Mouse (Mus musculus): ENCODE measurements around the gene Akirin2.
A peak's percentile ranks its signal among the peaks of the same experiment; 100 is the strongest.
"Not testable (repeated sequence)": the region's sequence is repeated elsewhere in the genome, so short reads cannot be mapped to it uniquely, and the experiment has no call there.

Gene Akirin2

DNA sequence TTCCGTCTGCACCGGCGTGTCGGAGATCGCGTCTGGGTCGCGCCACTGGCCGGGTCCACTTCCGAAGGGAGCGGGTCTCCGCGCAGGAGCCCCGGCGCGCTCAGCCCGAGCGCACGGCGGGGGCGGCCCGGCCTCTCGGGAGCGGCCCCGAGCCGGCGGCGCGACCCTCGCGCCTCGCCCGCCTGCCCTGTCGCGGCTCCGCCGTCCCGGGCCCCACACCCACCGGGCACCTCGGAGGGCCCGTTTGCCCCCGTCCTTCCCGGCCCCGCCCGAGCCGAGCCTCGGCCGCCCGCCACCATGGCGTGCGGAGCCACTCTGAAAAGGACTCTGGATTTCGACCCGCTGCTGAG lies at the start of gene Akirin2:
TSS of gene Akirin2 (plus strand) at position 190 of the 350 bp plus-strand sequence.
- DNase-seq (ENCODE audit: low spot score in 2 of 2): no peak

DNA sequence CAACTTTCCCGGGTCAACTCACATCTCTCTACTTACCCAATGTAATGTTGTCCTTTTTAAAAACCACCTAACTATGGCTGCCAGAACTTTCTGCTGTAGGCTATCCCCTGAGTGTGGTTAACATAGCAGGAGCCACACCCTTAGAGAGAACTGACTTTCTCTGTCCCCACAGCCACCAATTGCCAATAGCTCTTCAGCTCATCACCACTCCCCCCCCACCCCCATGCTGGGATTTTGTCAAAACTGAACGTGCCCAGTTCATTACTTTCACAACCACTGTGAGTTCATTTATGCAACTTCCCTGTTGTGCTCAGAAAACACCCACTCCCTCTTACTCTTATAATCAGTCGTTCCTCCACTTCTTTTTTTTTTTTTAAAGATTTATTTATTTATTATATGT lies 40.4 kb upstream of the Akirin2 start:
- no peak for DNase-seq (ENCODE audit: low spot score in 2 of 2)

DNA sequence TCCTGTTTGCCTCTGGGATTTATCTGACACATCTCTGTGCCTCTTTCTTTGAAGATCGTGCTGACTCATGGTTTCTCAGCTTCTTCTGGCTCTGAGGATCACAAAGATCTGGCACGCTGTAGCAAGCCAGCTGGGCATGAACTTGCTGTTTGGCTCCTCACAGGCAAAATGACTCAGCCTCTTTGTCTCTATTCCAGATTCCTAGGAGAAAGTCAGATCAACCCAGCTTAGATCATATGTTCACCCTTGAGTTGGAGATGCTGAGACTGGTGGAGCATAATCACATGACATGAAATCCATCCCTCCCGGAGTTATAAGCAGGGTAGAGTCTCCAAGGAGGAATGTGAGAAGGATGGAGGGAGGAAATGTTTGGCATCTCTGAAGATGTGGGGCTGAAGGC lies 27.9 kb upstream of the Akirin2 start:
- DNase-seq (ENCODE audit: low spot score in 2 of 2): no peak

DNA sequence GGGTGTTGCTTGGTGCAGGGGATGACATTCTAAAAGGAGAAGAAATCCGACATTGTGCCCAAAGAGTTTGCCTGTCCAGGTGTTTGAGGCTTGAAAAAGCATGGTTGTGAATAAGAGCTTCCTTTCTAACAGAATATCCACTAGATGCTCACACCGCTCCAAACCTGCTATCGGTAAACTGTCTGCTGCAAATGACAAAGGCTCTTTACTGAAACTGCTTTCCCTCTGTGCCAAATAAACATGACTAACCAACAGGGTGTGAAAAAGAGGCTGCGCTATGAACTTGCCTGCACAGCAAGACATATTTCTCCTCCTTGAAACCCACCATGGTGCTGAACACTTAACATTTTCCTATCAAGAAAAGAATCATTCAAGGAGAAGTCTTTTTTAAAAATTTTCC lies 27.2 kb upstream of the Akirin2 start:
- DNase-seq (ENCODE audit: low spot score in 2 of 2): no peak

DNA sequence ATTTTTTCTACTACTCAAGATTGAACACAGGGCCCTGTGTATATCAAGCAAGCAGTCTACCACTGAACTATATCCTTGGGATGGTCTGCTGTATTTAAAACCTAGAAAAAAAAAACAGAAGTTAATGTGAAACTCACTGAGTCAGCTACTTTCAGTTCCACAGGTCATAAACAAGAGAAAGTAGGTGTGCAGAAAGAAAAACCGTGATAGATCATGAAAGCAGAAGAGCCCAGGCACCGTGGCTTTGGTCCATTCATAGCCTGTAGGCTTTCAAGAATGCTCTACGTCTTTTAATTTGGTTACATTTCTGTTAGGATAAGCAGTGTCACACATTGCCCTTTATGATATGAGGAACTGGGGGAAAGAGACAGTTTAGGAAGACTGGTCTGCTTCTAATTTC lies 24.0 kb upstream of the Akirin2 start:
- no peak for DNase-seq (ENCODE audit: low spot score in 2 of 2)

DNA sequence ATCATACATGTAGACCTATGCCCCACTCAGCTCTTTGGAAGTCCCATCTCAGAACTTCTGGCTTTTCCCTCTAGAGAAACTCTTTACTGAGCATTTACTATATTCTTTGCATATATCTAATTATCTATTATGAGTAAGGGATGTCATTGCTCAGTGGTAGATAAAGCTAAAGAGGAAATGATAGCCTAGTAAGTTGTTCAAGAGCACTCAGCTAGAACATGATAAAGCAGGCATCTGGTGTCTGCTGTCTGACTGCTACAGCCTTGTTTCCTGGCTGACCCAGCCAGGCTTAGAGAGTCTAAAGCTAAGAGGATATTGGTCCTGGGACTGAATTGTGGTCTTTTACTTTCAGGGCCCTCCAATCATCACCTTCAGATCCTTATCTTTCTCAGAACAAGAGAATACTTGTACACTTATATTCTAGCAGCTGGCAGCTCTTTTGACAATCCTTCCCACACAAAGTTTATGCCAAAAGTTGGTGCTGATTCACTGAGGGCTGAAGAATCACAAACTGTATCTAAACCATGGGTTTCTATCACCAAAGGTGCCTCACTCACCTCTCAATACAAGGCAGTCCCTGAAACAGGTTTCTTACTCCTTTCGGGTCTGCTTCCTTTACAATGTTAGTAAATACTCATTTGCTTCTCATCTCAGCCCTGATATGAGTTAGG lies 22.2 kb upstream of the Akirin2 start:
- DNase-seq (ENCODE audit: low spot score in 2 of 2): no peak

DNA sequence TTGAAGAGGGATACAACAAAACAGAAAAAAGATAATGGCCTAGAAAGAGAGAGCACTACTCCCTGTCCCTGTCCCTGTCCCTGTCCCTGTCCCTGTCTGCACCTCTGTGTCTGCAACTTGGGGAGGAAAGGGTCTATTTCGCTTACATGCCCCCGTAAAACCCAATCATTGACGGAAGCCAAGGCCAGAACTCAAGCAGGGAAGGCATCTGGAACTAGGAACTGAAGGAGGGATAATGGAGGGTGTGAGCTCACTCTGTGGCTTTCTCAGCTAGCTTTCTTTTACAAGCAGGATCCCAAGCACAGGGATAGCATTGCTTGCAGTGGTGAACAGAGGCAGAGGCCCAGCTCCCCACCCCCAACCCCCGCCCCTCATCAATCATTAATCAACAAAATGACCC lies 21.4 kb upstream of the Akirin2 start:
- no peak for DNase-seq (ENCODE audit: low spot score in 2 of 2)

DNA sequence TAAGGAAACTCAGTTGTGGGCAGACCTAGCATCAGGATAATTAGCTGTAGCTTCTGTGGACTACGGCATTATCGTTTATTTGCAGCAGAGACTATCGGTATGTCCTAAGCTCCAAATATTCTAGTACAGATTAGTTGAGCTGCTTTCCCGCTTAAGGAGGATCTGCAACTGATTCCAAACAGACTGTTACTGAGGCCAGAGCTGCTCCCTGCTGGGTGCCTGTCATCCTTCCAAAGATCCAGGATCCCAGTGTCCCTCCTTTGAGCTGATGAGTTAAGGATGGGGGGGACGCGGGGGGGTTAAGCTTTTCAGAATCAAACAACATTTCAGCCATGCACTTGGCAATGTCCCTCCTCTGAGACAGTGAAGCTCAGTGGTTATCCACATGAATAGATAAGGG lies 20.8 kb upstream of the Akirin2 start:
- no peak for DNase-seq (ENCODE audit: low spot score in 2 of 2)

DNA sequence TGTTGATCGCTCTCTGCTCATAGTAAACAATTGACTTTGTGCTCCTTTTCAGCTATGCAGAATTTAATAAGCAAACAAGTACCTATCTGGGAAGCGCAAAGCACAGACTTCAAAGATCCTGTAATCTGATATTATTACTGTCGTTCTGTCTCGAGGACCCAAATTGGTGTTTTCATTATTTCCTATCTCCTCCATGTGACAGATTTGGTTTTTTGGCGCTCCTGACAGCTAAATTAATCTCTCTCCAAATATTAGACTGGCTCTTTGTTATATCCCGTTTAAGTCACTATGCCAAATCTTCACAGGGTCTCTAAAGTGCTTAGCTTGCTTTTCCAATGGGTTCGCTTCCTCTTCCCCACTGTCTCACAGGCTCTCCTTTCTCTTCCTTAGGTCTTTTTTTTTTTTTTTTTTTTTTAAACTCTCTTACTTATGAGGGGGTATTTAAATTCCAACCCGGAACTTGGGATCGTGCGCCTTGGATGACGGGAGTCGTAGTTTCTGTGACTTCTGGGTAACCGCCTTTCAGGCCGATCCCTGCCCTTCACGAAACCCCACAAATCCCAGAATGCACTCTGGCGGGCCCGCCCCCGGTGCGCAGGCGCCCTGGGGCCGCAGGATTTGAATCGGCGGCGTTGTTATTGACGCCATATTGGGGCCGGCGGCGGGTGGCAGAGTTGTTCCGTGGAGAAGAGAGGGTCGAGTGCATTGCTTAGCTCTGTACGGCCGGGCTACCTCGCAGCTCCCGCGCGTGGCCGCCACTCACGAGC lies 573 bp upstream of the Akirin2 start:
- peak; percentile 92 to 93 for DNase-seq (ENCODE audit: low spot score in 2 of 2)

DNA sequence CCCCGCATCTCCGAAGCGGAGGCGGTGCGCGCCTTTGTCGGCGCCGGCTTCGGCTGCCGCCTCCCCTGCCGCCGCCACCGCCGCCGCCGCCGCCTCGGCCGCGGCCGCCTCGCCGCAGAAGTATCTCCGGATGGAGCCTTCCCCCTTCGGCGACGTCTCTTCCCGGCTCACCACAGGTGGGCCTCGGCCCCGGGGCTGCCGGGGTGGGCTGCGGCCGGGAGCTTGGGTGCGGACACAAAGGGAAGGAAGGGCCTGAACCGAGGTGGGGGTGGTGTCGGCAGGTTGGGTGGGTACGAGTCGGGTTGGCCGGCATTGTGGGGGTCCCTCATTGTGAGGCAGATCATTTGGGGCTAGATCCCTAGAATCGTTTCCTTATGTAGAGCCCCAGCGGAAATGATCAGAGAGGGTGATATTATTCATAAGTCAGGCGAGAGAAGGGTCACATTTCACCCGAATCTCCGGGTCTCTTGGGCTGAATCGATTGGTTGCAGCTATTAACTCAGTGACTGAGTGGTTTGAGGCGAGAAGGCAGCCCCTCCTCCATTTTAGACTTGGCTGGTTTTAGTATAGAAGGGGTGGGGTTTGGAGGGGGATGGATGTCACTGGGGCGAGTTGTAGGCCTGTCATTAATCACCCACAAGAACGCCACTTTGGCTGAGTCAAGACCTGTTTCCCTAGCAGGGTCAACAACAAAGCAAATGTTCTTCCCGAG lies 517 bp downstream of the Akirin2 start:
- DNase-seq (ENCODE audit: low spot score in 2 of 2): peak; percentile 65 to 71

DNA sequence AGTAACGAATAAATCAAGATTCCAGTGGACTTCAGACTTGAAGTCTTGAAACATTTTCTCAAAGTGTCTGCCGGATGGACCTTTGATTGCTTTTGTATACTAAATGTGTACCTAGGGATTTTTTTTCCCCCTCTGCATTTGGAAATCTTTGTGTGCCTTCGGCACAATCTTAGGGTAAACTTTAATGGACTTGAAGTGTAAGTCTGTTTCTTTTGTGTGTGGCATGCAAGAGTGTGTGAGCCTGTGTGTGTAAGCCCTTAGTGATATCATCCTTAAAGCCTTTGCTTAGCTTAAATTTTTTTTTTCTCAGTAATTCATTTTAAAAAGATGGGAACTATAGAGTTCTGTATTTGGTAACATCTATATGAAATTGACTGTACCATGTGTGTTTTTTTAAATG lies 1.2 kb downstream of the Akirin2 start:
- no peak for DNase-seq (ENCODE audit: low spot score in 2 of 2)

DNA sequence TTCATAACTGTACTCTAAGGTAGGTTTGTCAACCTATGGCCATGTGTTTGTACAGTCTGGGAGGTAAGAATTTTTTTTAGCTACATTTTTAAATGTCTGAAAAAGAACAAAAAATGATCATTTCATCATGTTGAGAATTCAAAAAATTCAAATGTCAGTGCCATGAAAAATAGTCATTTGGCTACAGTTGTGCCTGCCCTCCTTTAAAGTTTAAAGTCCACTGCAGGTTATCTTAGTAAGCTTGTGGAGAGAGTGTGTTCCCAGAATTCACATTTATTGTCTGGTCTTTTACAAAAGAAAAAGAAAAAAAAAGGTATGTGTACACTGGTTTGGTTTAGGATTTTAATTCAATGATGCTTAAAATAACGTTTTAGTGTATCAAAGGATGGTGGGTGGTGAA lies 3.9 kb downstream of the Akirin2 start:
- DNase-seq (ENCODE audit: low spot score in 2 of 2): no peak

DNA sequence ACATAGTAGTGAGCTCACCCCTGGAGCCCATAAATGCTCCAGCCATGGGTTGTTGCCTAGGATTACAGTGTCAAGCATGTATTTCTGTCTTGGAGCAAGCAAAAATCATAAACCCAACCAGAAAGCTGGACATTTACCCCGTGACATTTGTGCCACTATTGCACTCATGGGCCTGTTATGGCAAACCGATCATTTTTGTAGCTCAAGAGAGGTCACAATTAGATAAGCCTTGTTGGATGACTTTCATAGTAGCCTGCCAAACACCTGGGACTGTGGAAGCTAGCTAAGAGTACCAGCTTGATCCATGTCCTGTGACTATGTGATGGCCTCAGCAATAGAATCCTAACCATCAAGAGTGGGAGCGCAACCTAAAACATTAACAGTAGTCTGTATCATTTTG lies 4.9 kb downstream of the Akirin2 start:
- DNase-seq (ENCODE audit: low spot score in 2 of 2): no peak

DNA sequence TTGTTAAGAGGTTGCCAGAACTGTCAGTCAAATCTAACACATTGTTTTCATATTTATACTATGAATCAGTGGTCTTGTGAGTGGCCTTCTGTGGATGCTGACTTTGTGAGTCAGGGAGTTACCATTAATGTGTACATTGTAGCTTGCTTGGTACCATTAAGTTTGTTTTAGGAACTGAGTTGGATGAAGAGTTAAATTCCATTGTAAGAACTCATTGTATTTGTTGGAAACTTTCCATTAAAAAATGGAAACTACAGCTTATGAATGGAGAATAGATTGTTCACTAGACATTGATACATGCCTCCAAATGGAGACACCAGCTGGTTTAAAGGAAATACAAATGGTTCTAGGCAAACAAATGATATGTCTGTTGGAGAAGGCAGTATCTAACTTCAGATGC lies 5.4 kb downstream of the Akirin2 start:
- DNase-seq (ENCODE audit: low spot score in 2 of 2): no peak

DNA sequence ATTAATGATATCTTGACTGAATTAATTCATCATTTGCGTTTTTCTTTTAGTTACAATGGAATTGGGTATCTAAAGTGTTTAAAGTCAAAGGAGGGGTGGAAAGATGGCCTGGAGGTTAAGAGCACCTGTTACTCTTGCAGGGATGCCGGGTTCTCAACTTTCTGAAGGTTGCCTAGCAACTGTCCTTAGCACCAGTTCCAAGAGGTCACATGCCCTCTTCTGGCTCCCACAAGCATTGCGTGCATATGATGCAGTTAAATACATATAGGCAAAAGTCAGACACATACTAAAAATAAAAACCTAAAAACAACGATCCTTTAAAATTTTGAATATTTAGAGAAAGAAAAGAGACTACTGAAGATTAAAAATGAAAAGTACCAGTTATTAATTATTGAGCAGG lies 10.2 kb downstream of the Akirin2 start:
- peak; percentile 45 to 58 for DNase-seq (ENCODE audit: low spot score in 2 of 2)

DNA sequence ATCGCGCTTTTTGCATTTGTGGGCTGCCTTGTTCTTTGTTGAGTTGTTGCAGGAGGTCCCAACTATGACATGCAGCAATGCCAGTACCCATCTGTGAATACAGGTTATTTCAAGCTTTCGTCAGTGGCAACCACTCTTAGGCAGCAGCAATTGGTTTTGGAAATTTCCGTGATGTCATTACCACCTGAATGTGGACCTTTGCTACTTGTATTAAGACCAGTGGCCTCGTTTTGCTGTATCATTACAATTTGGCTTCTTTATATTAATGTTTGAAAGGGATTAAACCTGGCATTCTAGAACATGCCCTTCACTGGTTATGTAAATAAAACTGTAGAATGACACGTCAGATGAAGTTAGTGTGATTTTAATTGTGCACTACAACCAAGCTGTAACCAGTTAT lies 15.5 kb downstream of the Akirin2 start:
- no peak for DNase-seq (ENCODE audit: low spot score in 2 of 2)

DNA sequence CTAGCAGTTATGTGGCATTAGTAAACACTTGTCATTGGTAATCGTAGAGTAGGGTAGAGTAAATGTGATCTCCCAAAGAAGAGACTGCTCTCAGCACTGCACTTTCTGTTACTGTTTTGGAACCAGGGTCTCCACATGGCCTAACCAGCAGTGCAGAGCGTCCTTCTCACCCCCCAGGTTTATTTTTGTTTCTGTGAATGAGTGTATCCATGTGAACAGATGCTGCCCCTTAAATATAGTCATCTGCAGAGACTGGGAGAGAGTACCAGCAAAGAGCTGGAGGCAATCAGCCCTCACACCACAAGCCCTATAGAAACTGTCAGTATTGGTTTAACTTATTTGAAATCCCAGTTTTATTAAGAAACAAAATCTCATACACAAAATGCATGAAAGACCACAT lies 22.1 kb downstream of the Akirin2 start:
- DNase-seq (ENCODE audit: low spot score in 2 of 2): no peak

DNA sequence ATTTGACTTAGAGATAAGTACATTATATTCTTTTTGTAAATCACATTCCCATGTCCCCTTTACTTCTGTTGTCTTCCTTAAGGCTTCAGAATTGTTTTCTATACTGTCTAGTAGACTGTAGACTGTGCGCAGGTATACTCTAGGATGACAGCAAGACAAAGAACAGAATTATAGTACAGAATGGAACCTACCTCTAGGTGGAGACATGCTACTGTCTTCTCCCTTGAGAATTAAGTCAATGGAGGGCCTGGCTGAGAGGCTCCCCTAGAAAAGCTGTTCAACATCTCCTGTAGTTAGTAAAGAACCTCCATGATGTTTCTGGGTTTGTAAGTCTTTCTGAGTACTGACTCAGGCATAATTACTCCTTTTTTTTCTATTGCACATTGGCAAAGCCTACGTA lies 26.3 kb downstream of the Akirin2 start:
- no peak for DNase-seq (ENCODE audit: low spot score in 2 of 2)

DNA sequence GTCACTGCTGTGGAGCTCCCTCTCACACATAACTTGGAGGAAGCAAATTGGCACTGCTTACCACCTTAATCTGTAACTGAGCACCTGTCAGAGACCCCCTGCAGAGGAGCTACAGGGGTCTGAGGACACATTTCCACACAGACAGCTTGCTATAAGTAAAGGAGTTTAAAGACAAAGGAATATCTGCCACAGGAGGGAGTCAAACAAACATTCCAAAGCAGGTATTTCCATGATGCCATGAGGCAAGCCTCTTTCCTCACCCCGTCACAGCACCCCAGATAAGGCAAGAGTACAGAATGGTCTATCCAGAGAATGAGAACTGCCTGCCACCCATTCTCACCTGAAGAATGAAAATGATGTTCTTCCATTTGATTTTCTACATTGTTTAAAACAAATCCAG lies 28.5 kb downstream of the Akirin2 start:
- DNase-seq (ENCODE audit: low spot score in 2 of 2): no peak

DNA sequence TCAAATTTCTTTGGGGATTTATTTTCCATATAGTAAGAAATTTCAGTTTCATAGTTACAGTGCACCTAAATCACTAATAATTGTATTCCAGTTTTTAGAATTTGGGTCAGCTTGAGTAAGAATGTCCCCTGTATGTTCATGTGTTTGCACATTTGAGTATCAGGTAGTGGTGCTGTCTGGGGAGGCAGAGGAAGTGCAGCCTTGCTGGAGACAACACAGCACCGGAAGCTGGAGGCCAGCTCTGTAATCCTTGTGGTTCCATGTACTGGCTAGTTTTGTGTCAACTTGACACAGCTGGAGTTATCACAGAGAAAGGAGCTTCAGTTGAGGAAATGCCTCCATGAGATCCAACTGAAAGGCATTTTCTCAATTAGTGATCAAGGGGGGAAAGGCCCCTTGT lies 30.8 kb downstream of the Akirin2 start:
- not testable (repeated sequence) for DNase-seq (ENCODE audit: low spot score in 2 of 2)

DNA sequence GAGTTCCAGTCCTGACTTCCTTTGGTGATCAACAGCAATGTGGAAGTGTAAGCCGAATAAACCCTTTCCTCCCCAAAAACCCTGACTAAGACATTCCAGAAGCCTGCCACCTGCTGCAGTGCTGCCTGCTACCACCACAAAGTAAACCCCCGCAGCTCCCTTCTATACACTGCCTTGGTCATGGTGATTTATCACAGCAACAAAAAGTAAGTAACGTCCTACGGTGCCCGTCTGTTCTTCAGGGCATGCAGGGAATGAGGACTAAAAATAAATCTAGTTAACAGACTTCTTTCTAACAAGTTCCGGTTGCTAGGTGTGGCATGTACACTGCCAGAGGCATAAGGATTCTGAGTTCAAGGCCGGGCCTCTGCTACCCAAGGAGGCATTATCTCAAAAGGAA lies 31.3 kb downstream of the Akirin2 start:
- no peak for DNase-seq (ENCODE audit: low spot score in 2 of 2)

DNA sequence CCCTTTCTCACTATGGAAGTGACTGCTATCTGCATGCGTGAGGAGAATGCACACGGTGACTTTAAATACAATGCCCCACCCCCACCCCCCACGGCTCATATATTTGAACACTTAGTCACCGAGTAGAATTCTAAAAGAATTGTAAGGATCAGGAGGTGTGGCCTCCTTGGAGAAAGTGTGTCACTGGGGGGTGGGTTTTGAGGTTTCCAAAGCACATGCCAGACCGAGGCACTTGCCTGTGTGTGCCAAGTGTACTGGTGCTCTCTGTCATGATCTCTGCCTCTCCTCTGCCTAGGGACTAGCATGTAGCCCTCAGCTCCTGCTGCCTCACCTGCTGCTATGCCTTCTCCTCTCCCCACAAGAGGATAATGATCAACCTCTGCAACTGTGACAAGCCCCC lies 31.7 kb downstream of the Akirin2 start:
- DNase-seq (ENCODE audit: low spot score in 2 of 2): no peak

DNA sequence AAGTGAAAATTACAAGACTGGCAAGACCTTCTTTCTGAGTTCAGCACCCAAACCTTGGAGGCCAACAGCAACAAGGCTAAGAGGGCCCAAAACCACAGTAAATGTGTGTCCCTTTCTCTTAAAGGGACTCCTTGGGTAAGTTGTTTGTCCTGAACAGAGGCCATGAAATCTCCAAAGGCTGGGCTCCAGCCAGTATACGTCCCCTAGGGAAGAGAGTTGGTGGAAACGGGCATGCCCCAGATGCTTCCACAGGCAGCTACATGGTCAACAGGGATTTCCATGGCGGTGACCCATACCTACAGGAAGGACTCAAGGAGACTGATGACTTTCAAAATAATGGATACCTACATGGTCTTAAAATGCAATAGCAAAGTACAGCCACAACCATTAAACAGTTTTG lies 32.7 kb downstream of the Akirin2 start:
- no peak for DNase-seq (ENCODE audit: low spot score in 2 of 2)

Data from natural killer cell, adult 2 months (primary cell).